Mouse (Mus musculus) heart, adult 8-10 months (tissue): ENCODE measurements around the gene Atf7. TPM values are rescaled to one million over a fixed set of nuclear protein-coding genes. Genes with fewer than 3 reads are reported as not detected.

Experiments used
- DNase-seq: peaks from one replicate; pipeline ENCODE4 v3.0.0; 2022; ENCODE audit warnings: low spot score
- total RNA-seq, 4 experiments: library from RNA; stranded (reverse); gene quantifications; 2 replicates each; pipeline ENCODE4 v1.2.4; 2022

The Atf7 gene
- total RNA-seq, 4 experiments from 2014 or later, result 46.6 to 54.0 (median 52.1) TPM

GRCm38 (mm10) chr15:102515791-102516190 is 109.5 kb downstream of the Atf7 start:
- DNase-seq, result no peak

GRCm38 (mm10) chr15:102515261-102515660 is 110.0 kb downstream of the Atf7 start:
- DNase-seq, result no peak

GRCm38 (mm10) chr15:102513004-102513403 is 112.3 kb downstream of the Atf7 start:
- no peak for DNase-seq

- DNase-seq, result no peak
These were observed 112.8 kb downstream of the Atf7 start for GRCm38 (mm10) chr15:102512471-102512870.

GRCm38 (mm10) chr15:102512010-102512409 is 113.3 kb downstream of the Atf7 start:
- DNase-seq, result no peak

- no peak for DNase-seq
These were observed 113.9 kb downstream of the Atf7 start for GRCm38 (mm10) chr15:102511285-102511833.

GRCm38 (mm10) chr15:102510590-102511284 is 114.5 kb downstream of the Atf7 start:
- DNase-seq, result peak; percentile 66

- no peak for DNase-seq
These were observed 115.2 kb downstream of the Atf7 start for GRCm38 (mm10) chr15:102510110-102510509.

- no peak for DNase-seq
These were observed 116.9 kb downstream of the Atf7 start for GRCm38 (mm10) chr15:102508336-102508735.

GRCm38 (mm10) chr15:102507561-102507960 is 117.7 kb downstream of the Atf7 start:
- no peak for DNase-seq

- no peak for DNase-seq
These were observed 118.4 kb downstream of the Atf7 start for GRCm38 (mm10) chr15:102506864-102507263.

- no peak for DNase-seq
These were observed 118.8 kb downstream of the Atf7 start for GRCm38 (mm10) chr15:102506464-102506830.

- no peak for DNase-seq
These were observed 119.3 kb downstream of the Atf7 start for GRCm38 (mm10) chr15:102505770-102506463.

GRCm38 (mm10) chr15:102505073-102505769 is 120.0 kb downstream of the Atf7 start:
- DNase-seq, result no peak

GRCm38 (mm10) chr15:102503924-102504782 is 121.1 kb downstream of the Atf7 start:
- no peak for DNase-seq

- no peak for DNase-seq
These were observed 121.8 kb downstream of the Atf7 start, which contains the start of gene Gm10337 for GRCm38 (mm10) chr15:102503447-102503846. TSS of gene Gm10337 (plus strand) at chr15:102503722.

- DNase-seq, result no peak
These were observed 122.9 kb downstream of the Atf7 start for GRCm38 (mm10) chr15:102502254-102502840.

GRCm38 (mm10) chr15:102501084-102501814 is 124.0 kb downstream of the Atf7 start:
- no peak for DNase-seq

- DNase-seq, result no peak
These were observed 124.8 kb downstream of the Atf7 start for GRCm38 (mm10) chr15:102500479-102500878.

GRCm38 (mm10) chr15:102499851-102500250 is 125.4 kb downstream of the Atf7 start:
- DNase-seq, result no peak
